ENCODE assay signal across 8 mouse cellular contexts in the genomic region with DNA sequence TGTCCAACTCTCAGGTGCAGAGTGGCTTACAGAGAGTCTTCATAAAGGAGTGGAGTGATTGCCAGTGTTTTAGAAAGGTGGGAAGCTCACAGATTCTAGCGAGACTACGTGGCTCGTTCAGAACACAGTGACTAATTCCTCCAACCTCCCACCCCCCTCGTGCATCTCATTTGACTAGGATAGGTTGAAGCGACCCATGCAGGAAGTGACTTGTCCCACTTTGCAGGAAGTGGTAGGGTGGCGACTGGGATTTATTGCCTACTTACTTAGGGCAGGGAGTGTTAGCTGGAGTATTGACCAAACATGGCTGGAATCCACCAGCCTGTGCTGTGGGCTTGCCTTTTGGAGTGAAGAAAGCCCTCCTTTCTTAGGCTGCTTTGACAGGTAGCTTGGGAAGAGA. TPM values are rescaled to one million over a fixed set of nuclear protein-coding genes. Genes with fewer than 3 reads are reported as not detected.
DNase-seq lines count a peak whose midpoint lies in the region; ATAC-seq lines count a peak whose summit lies in the region.

No protein-coding gene starts in this region.

- no peak for ATAC-seq in embryonic facial prominence, embryonic 15.5 days (ENCODE audit: insufficient number of reproducible peaks, low FRiP score, low TSS enrichment, low read depth)

- peak overlapping the region; percentile 12; the same call in 1 of the 2 replicates for H3K4me2 ChIP-seq in embryonic facial prominence, embryonic 15.5 days (replicated peaks)

- H3K4me1 ChIP-seq in embryonic facial prominence, embryonic 15.5 days: 0 out of 2 replicates have a peak, but pooled peaks cover 9% of the 10 kb centered on the region
- peaks cover 12% of the 10 kb centered on the region for H3K4me1 ChIP-seq in embryonic facial prominence, embryonic 10.5 days

- H3K36me3 ChIP-seq in embryonic facial prominence, embryonic 15.5 days: no peaks in the 10 kb centered on the region
- no peaks in the 10 kb centered on the region for H3K36me3 ChIP-seq in embryonic facial prominence, embryonic 10.5 days (replicated peaks)

- no peaks in the 10 kb centered on the region for H3K9me3 ChIP-seq in embryonic facial prominence, embryonic 15.5 days (replicated peaks)
- H3K9me3 ChIP-seq in embryonic facial prominence, embryonic 10.5 days: no peaks in the 10 kb centered on the region

- no peaks in the 10 kb centered on the region for H3K27me3 ChIP-seq in embryonic facial prominence, embryonic 15.5 days
- no peaks in the 10 kb centered on the region for H3K27me3 ChIP-seq in embryonic facial prominence, embryonic 10.5 days (replicated peaks; ENCODE audit: low read depth, poor library complexity, severe bottlenecking)

- H3K27ac ChIP-seq in embryonic facial prominence, embryonic 15.5 days (replicated peaks): 0 out of 2 replicates have a peak overlapping the region, but pooled peaks have one; percentile 17
- H3K27ac ChIP-seq in embryonic facial prominence, embryonic 10.5 days (replicated peaks): no peak overlapping the region

- WGBS in embryonic facial prominence, embryonic 15.5 days: 46% methylated on average over 6 of the region's 6 CpGs
- 71% methylated on average over 6 of the region's 6 CpGs for WGBS in embryonic facial prominence, embryonic 10.5 days

- H3K4me3 ChIP-seq in embryonic facial prominence, embryonic 15.5 days (replicated peaks): no peak overlapping the region
- H3K4me3 ChIP-seq in embryonic facial prominence, embryonic 10.5 days: no peak overlapping the region

- DNase-seq in embryonic facial prominence, embryonic 10.5 days (ENCODE audit: low spot score): no peak
- peak; percentile 63 for DNase-seq in right cerebral cortex, adult 18-20 months
- no peak for DNase-seq in right cerebral cortex, postnatal 14 days
- peak; percentile 42 for DNase-seq in kidney, adult 18-20 months
- DNase-seq in lung, postnatal 4 days: peak; percentile 41 to 58
- DNase-seq in urinary bladder, postnatal 36 days (ENCODE audit: low spot score in 2 of 2): peak; percentile 61 to 74
- no peak for DNase-seq in cerebellum, adult 9-11 months

- H3K9ac ChIP-seq in embryonic facial prominence, embryonic 15.5 days: no peak overlapping the region

RNA-seq across cellular contexts. Expression of gene Plekhb2, which starts 1.8 kb away (rescaled TPM):
- polyA plus RNA-seq in embryonic facial prominence, embryonic 15.5 days (2015; fragmentation: Nextera tagmentation; extraction: Ambion mirVana): 18.8 and 19.1 TPM in 2 replicates
- 24.6 and 28.3 TPM in 2 replicates for polyA plus RNA-seq in embryonic facial prominence, embryonic 10.5 days (2016; fragmentation: Nextera tagmentation; extraction: Ambion mirVana)

RNA-seq across cellular contexts. Expression of gene Fam168b, which starts 8.7 kb away (rescaled TPM):
- polyA plus RNA-seq in embryonic facial prominence, embryonic 15.5 days (2015; fragmentation: Nextera tagmentation; extraction: Ambion mirVana): 75.6 and 78.0 TPM in 2 replicates
- polyA plus RNA-seq in embryonic facial prominence, embryonic 10.5 days (2016; fragmentation: Nextera tagmentation; extraction: Ambion mirVana): 115 and 119 TPM in 2 replicates

Comparison
In these comparisons a context has a peak if more than half of its experiments do, and no peak if none do; other contexts are left out.
1. DNase-seq: peak in right cerebral cortex, adult 18-20 months (single experiment), kidney, adult 18-20 months (single experiment), lung, postnatal 4 days (2 of 2) and urinary bladder, postnatal 36 days (2 of 2); none in embryonic facial prominence, embryonic 10.5 days (single experiment), right cerebral cortex, postnatal 14 days (single experiment) and cerebellum, adult 9-11 months (single experiment).